Mouse (Mus musculus): ENCODE measurements around the gene Lrrfip1. TPM values are rescaled to one million over a fixed set of nuclear protein-coding genes. Genes with fewer than 3 reads are reported as not detected.
A peak's percentile ranks its signal among the peaks of the same experiment; 100 is the strongest.

Lrrfip1 gene
- polyA plus RNA-seq, 1 experiment, result 51.9 TPM

- Histone ChIP-seq H3K27ac (ENCODE audit: control insufficient read depth, insufficient read depth, low read depth, low read length, poor library complexity) (no peak overlapping the region), H3K4me3 (replicated peaks; ENCODE audit: control insufficient read depth, low read depth, low read length) (no peak overlapping the region), H3K4me1 (ENCODE audit: control insufficient read depth, insufficient read depth, low read length) (peaks cover 5% of the 10 kb centered on the region)
- TF ChIP-seq CTCF (IDR thresholded peaks at IDR 0.05; ENCODE audit: control insufficient read depth, insufficient read depth, low read length), result no peak
- TF ChIP-seq POLR2A (IDR thresholded peaks at IDR 0.05; ENCODE audit: borderline replicate concordance, control insufficient read depth, low read depth, low read length), result no peak
- 81% methylated on average over 9 of the region's 9 CpGs for whole genome bisulfite sequencing
Observed at GRCm38 (mm10) chr1:91077456-91077855, 78.9 kb downstream of the Lrrfip1 start.

- peaks cover 5% of the 10 kb centered on the region for H3K4me1 ChIP-seq (ENCODE audit: control insufficient read depth, insufficient read depth, low read length)
- H3K27ac ChIP-seq (ENCODE audit: control insufficient read depth, insufficient read depth, low read depth, low read length, poor library complexity), result no peak overlapping the region
- 84% methylated on average over 8 of the region's 8 CpGs for WGBS
- H3K4me3 ChIP-seq (replicated peaks; ENCODE audit: control insufficient read depth, low read depth, low read length), result no peak overlapping the region
- TF ChIP-seq CTCF (IDR thresholded peaks at IDR 0.05; ENCODE audit: control insufficient read depth, insufficient read depth, low read length), result no peak
- TF ChIP-seq POLR2A (IDR thresholded peaks at IDR 0.05; ENCODE audit: borderline replicate concordance, control insufficient read depth, low read depth, low read length), result no peak
Observed at GRCm38 (mm10) chr1:91077980-91078379, 79.4 kb downstream of the Lrrfip1 start.

GRCm38 (mm10) chr1:91079740-91080422, 81.3 kb downstream of the Lrrfip1 start:
- WGBS, result 44% methylated on average over 10 of the region's 10 CpGs
- H3K4me3 ChIP-seq (replicated peaks; ENCODE audit: control insufficient read depth, low read depth, low read length), result no peak overlapping the region
- H3K27ac ChIP-seq (ENCODE audit: control insufficient read depth, insufficient read depth, low read depth, low read length, poor library complexity), result peak overlapping the region; percentile 66
- TF ChIP-seq CTCF (IDR thresholded peaks at IDR 0.05; ENCODE audit: control insufficient read depth, insufficient read depth, low read length), result no peak
- no peak for TF ChIP-seq POLR2A (IDR thresholded peaks at IDR 0.05; ENCODE audit: borderline replicate concordance, control insufficient read depth, low read depth, low read length)
- peaks cover 7% of the 10 kb centered on the region for H3K4me1 ChIP-seq (ENCODE audit: control insufficient read depth, insufficient read depth, low read length)

GRCm38 (mm10) chr1:91080423-91080749, 81.8 kb downstream of the Lrrfip1 start:
- H3K4me3 ChIP-seq (replicated peaks; ENCODE audit: control insufficient read depth, low read depth, low read length), result no peak overlapping the region
- TF ChIP-seq CTCF (IDR thresholded peaks at IDR 0.05; ENCODE audit: control insufficient read depth, insufficient read depth, low read length), result peak; percentile 38; the same call in 1 of the 2 replicates
- no peak for TF ChIP-seq POLR2A (IDR thresholded peaks at IDR 0.05; ENCODE audit: borderline replicate concordance, control insufficient read depth, low read depth, low read length)
- 24% methylated on average over 7 of the region's 7 CpGs for WGBS
- peaks cover 7% of the 10 kb centered on the region for H3K4me1 ChIP-seq (ENCODE audit: control insufficient read depth, insufficient read depth, low read length)
- peak overlapping the region; percentile 26; the same call in 1 of the 2 replicates for H3K27ac ChIP-seq (ENCODE audit: control insufficient read depth, insufficient read depth, low read depth, low read length, poor library complexity)

- TF ChIP-seq CTCF (IDR thresholded peaks at IDR 0.05; ENCODE audit: control insufficient read depth, insufficient read depth, low read length) (no peak), POLR2A (IDR thresholded peaks at IDR 0.05; ENCODE audit: borderline replicate concordance, control insufficient read depth, low read depth, low read length) (no peak)
- 76% methylated on average over 8 of the region's 8 CpGs for WGBS
- H3K27ac ChIP-seq (ENCODE audit: control insufficient read depth, insufficient read depth, low read depth, low read length, poor library complexity), result no peak overlapping the region
- H3K4me3 ChIP-seq (replicated peaks; ENCODE audit: control insufficient read depth, low read depth, low read length), result no peak overlapping the region
- H3K4me1 ChIP-seq (ENCODE audit: control insufficient read depth, insufficient read depth, low read length), result peaks cover 11% of the 10 kb centered on the region
Observed at GRCm38 (mm10) chr1:91084374-91084773, 85.8 kb downstream of the Lrrfip1 start.

GRCm38 (mm10) chr1:91085009-91085408, 86.5 kb downstream of the Lrrfip1 start:
- peaks cover 9% of the 10 kb centered on the region for H3K4me1 ChIP-seq (ENCODE audit: control insufficient read depth, insufficient read depth, low read length)
- 87% methylated on average over 10 of the region's 10 CpGs for WGBS
- TF ChIP-seq CTCF (IDR thresholded peaks at IDR 0.05; ENCODE audit: control insufficient read depth, insufficient read depth, low read length) (no peak), POLR2A (IDR thresholded peaks at IDR 0.05; ENCODE audit: borderline replicate concordance, control insufficient read depth, low read depth, low read length) (no peak)
- no peak overlapping the region for H3K4me3 ChIP-seq (replicated peaks; ENCODE audit: control insufficient read depth, low read depth, low read length)
- no peak overlapping the region for H3K27ac ChIP-seq (ENCODE audit: control insufficient read depth, insufficient read depth, low read depth, low read length, poor library complexity)

- H3K4me3 ChIP-seq (replicated peaks; ENCODE audit: control insufficient read depth, low read depth, low read length), result no peak overlapping the region
- H3K27ac ChIP-seq (ENCODE audit: control insufficient read depth, insufficient read depth, low read depth, low read length, poor library complexity), result no peak overlapping the region
- 45% methylated on average over 2 of the region's 2 CpGs for WGBS
- H3K4me1 ChIP-seq (ENCODE audit: control insufficient read depth, insufficient read depth, low read length), result peaks cover 7% of the 10 kb centered on the region
- TF ChIP-seq POLR2A (IDR thresholded peaks at IDR 0.05; ENCODE audit: borderline replicate concordance, control insufficient read depth, low read depth, low read length), result no peak
Observed at GRCm38 (mm10) chr1:91085686-91086085, 87.1 kb downstream of the Lrrfip1 start.

- TF ChIP-seq POLR2A (IDR thresholded peaks at IDR 0.05; ENCODE audit: borderline replicate concordance, control insufficient read depth, low read depth, low read length), result no peak
- TF ChIP-seq CTCF (IDR thresholded peaks at IDR 0.05; ENCODE audit: control insufficient read depth, insufficient read depth, low read length), result no peak
- WGBS, result 48% methylated on average over 3 of the region's 3 CpGs
- H3K4me1 ChIP-seq (ENCODE audit: control insufficient read depth, insufficient read depth, low read length), result peaks cover 7% of the 10 kb centered on the region
- H3K4me3 ChIP-seq (replicated peaks; ENCODE audit: control insufficient read depth, low read depth, low read length), result no peak overlapping the region
- H3K27ac ChIP-seq (ENCODE audit: control insufficient read depth, insufficient read depth, low read depth, low read length, poor library complexity), result no peak overlapping the region
Observed at GRCm38 (mm10) chr1:91086325-91086724, 87.8 kb downstream of the Lrrfip1 start.

- H3K27ac ChIP-seq (ENCODE audit: control insufficient read depth, insufficient read depth, low read depth, low read length, poor library complexity), result no peak overlapping the region
- WGBS, result 82% methylated on average over 5 of the region's 5 CpGs
- H3K4me3 ChIP-seq (replicated peaks; ENCODE audit: control insufficient read depth, low read depth, low read length), result no peak overlapping the region
- TF ChIP-seq CTCF (IDR thresholded peaks at IDR 0.05; ENCODE audit: control insufficient read depth, insufficient read depth, low read length) (no peak), POLR2A (IDR thresholded peaks at IDR 0.05; ENCODE audit: borderline replicate concordance, control insufficient read depth, low read depth, low read length) (no peak)
- H3K4me1 ChIP-seq (ENCODE audit: control insufficient read depth, insufficient read depth, low read length), result peaks cover 9% of the 10 kb centered on the region
Observed at GRCm38 (mm10) chr1:91086748-91087147, 88.2 kb downstream of the Lrrfip1 start.

All from bone marrow, adult 2 months (tissue).